Mouse (Mus musculus) kidney, embryonic 14.5 days (tissue): ENCODE measurements around the gene Ahcyl1. TPM values are rescaled to one million over a fixed set of nuclear protein-coding genes. Genes with fewer than 3 reads are reported as not detected.

ENCODE experiments used
- ATAC-seq: fragments of 200-750 bp; cut with Nextera tagmentation; 2 replicates; pipeline ENCODE4 v1.8.0; 2017; ENCODE audit warnings: moderate number of reproducible peaks, mild to moderate bottlenecking, moderate TSS enrichment, moderate library complexity; ENCODE audit not compliant: low FRiP score, low TSS enrichment
- H3K27ac ChIP-seq: fragments of 300-500 bp; sonication (generic); 2 replicates; pipeline ENCODE4 v1.5.1; 2014; ENCODE audit warnings: low read depth, mild to moderate bottlenecking, low read length, moderate library complexity, mixed read lengths
- H3K27me3 ChIP-seq: fragments of 300-500 bp; sonication (generic); 2 replicates; pipeline ENCODE4 v1.6.1; 2014; ENCODE audit warnings: mild to moderate bottlenecking, low read length; ENCODE audit not compliant: control insufficient read depth, insufficient read depth
- H3K36me3 ChIP-seq: fragments of 300-500 bp; sonication (generic); 2 replicates; pipeline ENCODE4 v1.6.1; 2014; ENCODE audit warnings: low read length, mixed read lengths; ENCODE audit not compliant: control insufficient read depth, insufficient read depth
- H3K4me1 ChIP-seq: fragments of 300-500 bp; sonication (generic); 2 replicates; pipeline ENCODE4 v1.6.1; 2014; ENCODE audit warnings: low read length, mixed read lengths; ENCODE audit not compliant: control insufficient read depth, insufficient read depth
- H3K4me2 ChIP-seq: fragments of 300-500 bp; sonication (generic); replicated peaks from 2 replicates; pipeline ENCODE4 v1.6.1; 2014; ENCODE audit warnings: low read depth, mild to moderate bottlenecking, low read length
- H3K4me3 ChIP-seq: fragments of 300-500 bp; sonication (generic); 2 replicates; pipeline ENCODE4 v1.5.1; 2014; ENCODE audit warnings: mild to moderate bottlenecking, low read length
- H3K9ac ChIP-seq: fragments of 300-500 bp; sonication (generic); 2 replicates; pipeline ENCODE4 v1.6.1; 2014; ENCODE audit warnings: low read depth, mild to moderate bottlenecking, low read length, moderate library complexity
- H3K9me3 ChIP-seq: fragments of 300-500 bp; sonication (generic); 2 replicates; pipeline ENCODE4 v1.6.1; 2016; ENCODE audit warnings: low read length; ENCODE audit not compliant: control insufficient read depth
- WGBS: fragments of 180-500 bp; shearing (Covaris S2); extraction: QIAGEN DNeasy Blood & Tissue Kit; methylation state at CpG from one replicate; pipeline ENCODE4 v1.1.7; 2014; 5-methylcytosine and 5-hydroxymethylcytosine counted together
- polyA plus RNA-seq: library from polyadenylated mRNA; unstranded; fragments of >200 nt; fragmentation: Nextera tagmentation; extraction: Ambion mirVana; gene quantifications from 2 replicates; pipeline ENCODE4 v1.2.1, GENCODE M21; 2014

Gene Ahcyl1
- polyA plus RNA-seq, 1 experiment from 2014 or later, result 119 TPM

- Histone ChIP-seq H3K27me3 (no peaks in the 10 kb centered on the region), H3K27ac (no peak overlapping the region), H3K4me1 (no peaks in the 10 kb centered on the region), H3K9ac (no peak overlapping the region), H3K4me3 (no peak overlapping the region), H3K9me3 (no peaks in the 10 kb centered on the region), H3K4me2 (no peak overlapping the region), H3K36me3 (peaks cover 9% of the 10 kb centered on the region; the same call in 1 of the 2 replicates)
- no peak for ATAC-seq
- WGBS, result 87% methylated on average over 4 of the region's 4 CpGs
These were observed 63.6 kb downstream of the Ahcyl1 start for GRCm38 (mm10) chr3:107632786-107633185.

DNA sequence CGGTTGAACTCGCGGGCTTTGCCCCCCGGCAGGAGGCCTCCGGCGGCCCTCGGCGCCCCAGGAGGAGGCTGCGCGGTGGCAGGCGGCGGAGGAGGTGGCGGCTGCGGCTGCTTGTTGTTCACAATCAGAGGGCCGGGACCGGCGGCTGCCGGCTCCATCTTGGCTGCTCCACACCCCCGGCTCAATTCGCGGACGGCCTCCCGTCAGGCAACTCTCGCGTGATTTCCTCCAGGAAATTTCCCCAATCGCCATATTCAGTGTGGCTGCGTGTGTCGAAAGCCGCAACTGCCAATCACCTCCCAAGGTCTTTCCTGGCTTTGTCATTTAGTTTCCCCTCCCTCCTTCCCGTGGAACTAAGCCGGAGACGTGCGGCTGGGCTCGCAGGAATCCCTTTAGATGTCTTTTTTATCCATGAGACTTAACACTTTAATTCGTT lies 64.8 kb downstream of the Ahcyl1 start, which contains the start of gene Strip1:
Gene Strip1, minus strand, starts transcription at position 172 of the 436 bp plus-strand sequence.
- Histone ChIP-seq H3K9ac (peak within 1 kb of the TSS; percentile 83), H3K27me3 (no peaks in the 10 kb centered on the region), H3K4me1 (no peaks in the 10 kb centered on the region), H3K36me3 (peaks cover 21% of the 10 kb centered on the region), H3K27ac (peak within 1 kb of the TSS; percentile 67), H3K4me3 (peak within 1 kb of the TSS; percentile 79), H3K4me2 (peak within 1 kb of the TSS; percentile 69), H3K9me3 (no peaks in the 10 kb centered on the region)
- under 1% methylated on average over 23 of the region's 35 CpGs for WGBS
- ATAC-seq, result peak; percentile 96

DNA sequence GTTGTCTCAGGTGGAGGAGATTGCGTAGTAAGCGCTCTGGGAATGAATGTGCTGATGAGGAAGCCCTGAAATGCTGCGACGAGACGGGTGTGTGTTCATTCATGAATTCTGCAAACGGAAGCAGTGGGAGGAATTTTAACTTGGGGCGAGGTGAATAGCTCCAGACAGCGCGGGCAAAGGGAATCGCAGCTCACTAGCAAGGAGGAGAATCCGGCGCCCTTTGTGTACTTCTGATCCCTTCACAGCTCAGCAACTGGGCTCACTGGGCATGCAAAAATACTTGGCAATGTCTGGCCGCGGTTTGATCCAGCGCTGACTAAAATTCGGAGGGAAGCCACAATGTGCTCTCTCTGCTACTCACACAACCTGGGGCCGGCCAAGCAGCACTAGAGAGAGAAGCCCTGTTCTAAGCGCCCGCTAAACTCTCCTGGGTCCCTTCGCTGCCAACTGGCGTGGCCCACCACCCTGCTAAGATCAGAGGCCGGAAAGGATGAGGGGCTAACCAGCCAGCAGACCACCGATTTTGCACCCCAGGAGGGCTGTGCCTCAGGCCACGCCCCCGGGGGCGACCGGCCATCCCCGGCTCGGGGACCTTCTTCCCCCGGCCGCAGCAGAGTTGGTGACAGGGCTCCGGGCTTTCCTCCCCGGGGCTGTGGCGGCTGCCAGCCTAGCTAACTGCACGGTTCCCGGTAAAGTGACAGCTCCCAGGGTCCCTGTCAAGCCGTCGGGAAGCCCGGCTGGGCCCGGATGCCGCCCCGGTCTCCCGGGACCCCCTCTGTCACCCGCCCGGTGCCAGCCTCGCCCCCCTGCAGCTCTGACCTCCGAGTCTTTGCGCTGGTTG lies 65.5 kb downstream of the Ahcyl1 start, which contains the start of gene Gm10961:
Gene Gm10961, plus strand, starts transcription at position 641 of the 841 bp plus-strand sequence.
- Histone ChIP-seq H3K4me1 (no peaks in the 10 kb centered on the region), H3K4me2 (peak within 1 kb of the TSS; percentile 69), H3K27me3 (no peaks in the 10 kb centered on the region), H3K9ac (peak within 1 kb of the TSS; percentile 83), H3K27ac (peak within 1 kb of the TSS; percentile 67), H3K36me3 (peaks cover 27% of the 10 kb centered on the region), H3K9me3 (no peaks in the 10 kb centered on the region), H3K4me3 (peak within 1 kb of the TSS; percentile 79)
- under 1% methylated on average over 43 of the region's 48 CpGs for WGBS
- peak; percentile 83 for ATAC-seq

- 89% methylated on average over 4 of the region's 4 CpGs for WGBS
- no peak overlapping the region for H3K4me3 ChIP-seq
- H3K4me2 ChIP-seq, result no peak overlapping the region
- no peaks in the 10 kb centered on the region for H3K9me3 ChIP-seq
- H3K27ac ChIP-seq, result no peak overlapping the region
- H3K27me3 ChIP-seq, result no peaks in the 10 kb centered on the region
- H3K9ac ChIP-seq, result no peak overlapping the region
- ATAC-seq, result no peak
- no peaks in the 10 kb centered on the region for H3K4me1 ChIP-seq
- peaks cover 42% of the 10 kb centered on the region for H3K36me3 ChIP-seq
These were observed 66.9 kb downstream of the Ahcyl1 start for GRCm38 (mm10) chr3:107629411-107629810.

DNA sequence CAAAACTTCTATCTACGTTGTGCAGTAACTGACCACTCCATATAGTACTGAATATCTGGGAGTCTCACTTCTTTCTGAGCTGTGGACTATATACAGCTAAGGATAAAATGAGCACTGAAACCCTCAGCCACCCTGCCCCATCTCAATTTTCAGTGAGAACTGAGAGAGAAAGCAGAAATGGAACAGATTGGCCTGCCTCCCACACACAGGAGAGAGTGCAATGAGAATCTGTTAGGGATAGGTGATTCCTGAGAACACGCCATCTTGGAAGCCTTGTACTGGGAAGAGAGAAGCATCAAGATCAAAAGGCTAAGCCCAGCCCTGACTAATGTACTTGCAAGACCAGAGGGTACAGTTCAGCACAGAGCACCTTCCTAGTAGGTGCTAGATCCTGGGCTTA lies 67.8 kb downstream of the Ahcyl1 start:
- Histone ChIP-seq H3K4me2 (no peak overlapping the region), H3K4me3 (no peak overlapping the region), H3K27me3 (no peaks in the 10 kb centered on the region), H3K4me1 (no peaks in the 10 kb centered on the region), H3K9me3 (no peaks in the 10 kb centered on the region), H3K27ac (no peak overlapping the region), H3K9ac (no peak overlapping the region), H3K36me3 (peaks cover 50% of the 10 kb centered on the region)
- ATAC-seq, result no peak
- 86% methylated on average over 2 of the region's 2 CpGs for WGBS

- Histone ChIP-seq H3K4me2 (no peak overlapping the region), H3K4me3 (no peak overlapping the region), H3K36me3 (peaks cover 59% of the 10 kb centered on the region), H3K27me3 (no peaks in the 10 kb centered on the region), H3K27ac (no peak overlapping the region), H3K9ac (no peak overlapping the region), H3K4me1 (no peaks in the 10 kb centered on the region), H3K9me3 (no peaks in the 10 kb centered on the region)
- WGBS, result 93% methylated on average over 7 of the region's 7 CpGs
- ATAC-seq, result no peak
These were observed 68.7 kb downstream of the Ahcyl1 start for GRCm38 (mm10) chr3:107627641-107628040.

DNA sequence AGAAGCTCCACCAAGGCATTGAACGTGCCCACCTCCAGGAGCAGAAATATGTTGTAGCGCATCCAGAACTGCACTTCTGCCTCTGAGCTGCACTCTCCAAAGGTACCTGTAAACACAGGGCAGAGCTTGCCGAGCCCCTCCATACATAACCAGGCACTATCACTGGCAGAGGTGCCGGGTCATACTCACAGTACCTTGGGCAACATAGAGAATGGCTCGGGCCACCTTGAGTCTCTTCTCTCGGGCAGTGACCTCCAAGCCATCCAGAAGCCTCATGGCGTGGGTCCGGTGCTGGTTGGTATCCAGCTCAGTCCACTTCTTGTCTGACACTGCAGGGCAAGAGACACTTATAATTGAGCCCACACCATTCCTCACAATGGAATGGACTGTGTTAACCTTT lies 69.6 kb downstream of the Ahcyl1 start:
- H3K27ac ChIP-seq, result no peak overlapping the region
- peaks cover 66% of the 10 kb centered on the region for H3K36me3 ChIP-seq
- H3K9me3 ChIP-seq, result no peaks in the 10 kb centered on the region
- WGBS, result 93% methylated on average over 8 of the region's 8 CpGs
- H3K4me2 ChIP-seq, result no peak overlapping the region
- no peak overlapping the region for H3K4me3 ChIP-seq
- ATAC-seq, result no peak
- no peaks in the 10 kb centered on the region for H3K4me1 ChIP-seq
- no peak overlapping the region for H3K9ac ChIP-seq
- no peaks in the 10 kb centered on the region for H3K27me3 ChIP-seq

DNA sequence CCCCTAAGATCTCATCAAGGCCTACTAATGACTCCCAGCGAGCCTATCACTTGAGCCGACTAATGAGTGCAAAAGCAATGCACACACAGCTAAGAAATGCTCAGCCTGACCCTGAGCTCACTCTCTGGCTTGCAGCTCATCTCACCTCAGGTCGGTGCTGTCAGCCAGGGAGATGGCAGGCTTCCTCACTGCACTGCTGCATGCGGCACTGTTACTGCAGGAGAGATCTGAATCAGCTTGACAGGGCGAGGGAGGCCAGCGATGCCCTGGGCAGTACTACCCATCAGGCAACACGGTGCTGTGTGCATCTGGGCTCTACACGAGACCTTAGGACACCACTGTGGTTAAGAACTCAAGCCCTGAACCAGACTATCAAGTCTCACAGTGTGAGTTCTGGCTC lies 70.8 kb downstream of the Ahcyl1 start:
- no peak overlapping the region for H3K9ac ChIP-seq
- 93% methylated on average over 8 of the region's 8 CpGs for WGBS
- H3K9me3 ChIP-seq, result no peaks in the 10 kb centered on the region
- H3K4me1 ChIP-seq, result no peaks in the 10 kb centered on the region
- ATAC-seq, result no peak
- H3K36me3 ChIP-seq, result peaks cover 78% of the 10 kb centered on the region
- no peaks in the 10 kb centered on the region for H3K27me3 ChIP-seq
- H3K4me3 ChIP-seq, result no peak overlapping the region
- H3K27ac ChIP-seq, result no peak overlapping the region
- no peak overlapping the region for H3K4me2 ChIP-seq

GRCm38 (mm10) chr3:107624424-107624823 lies 71.9 kb downstream of the Ahcyl1 start:
- 98% methylated on average over 8 of the region's 8 CpGs for WGBS
- ATAC-seq, result no peak
- no peak overlapping the region for H3K9ac ChIP-seq
- peaks cover 85% of the 10 kb centered on the region for H3K36me3 ChIP-seq
- H3K27ac ChIP-seq, result no peak overlapping the region
- no peaks in the 10 kb centered on the region for H3K9me3 ChIP-seq
- no peak overlapping the region for H3K4me2 ChIP-seq
- no peaks in the 10 kb centered on the region for H3K4me1 ChIP-seq
- no peaks in the 10 kb centered on the region for H3K27me3 ChIP-seq
- no peak overlapping the region for H3K4me3 ChIP-seq
